Mouse (Mus musculus): ENCODE data around the gene Vwa1. TPM values are rescaled to one million over a fixed set of nuclear protein-coding genes. Genes with fewer than 3 reads are reported as not detected.

Vwa1 gene
- total and polyA plus RNA-seq, 3 experiments, result 0.13 to 1.8 (median 0.15) TPM

DNA sequence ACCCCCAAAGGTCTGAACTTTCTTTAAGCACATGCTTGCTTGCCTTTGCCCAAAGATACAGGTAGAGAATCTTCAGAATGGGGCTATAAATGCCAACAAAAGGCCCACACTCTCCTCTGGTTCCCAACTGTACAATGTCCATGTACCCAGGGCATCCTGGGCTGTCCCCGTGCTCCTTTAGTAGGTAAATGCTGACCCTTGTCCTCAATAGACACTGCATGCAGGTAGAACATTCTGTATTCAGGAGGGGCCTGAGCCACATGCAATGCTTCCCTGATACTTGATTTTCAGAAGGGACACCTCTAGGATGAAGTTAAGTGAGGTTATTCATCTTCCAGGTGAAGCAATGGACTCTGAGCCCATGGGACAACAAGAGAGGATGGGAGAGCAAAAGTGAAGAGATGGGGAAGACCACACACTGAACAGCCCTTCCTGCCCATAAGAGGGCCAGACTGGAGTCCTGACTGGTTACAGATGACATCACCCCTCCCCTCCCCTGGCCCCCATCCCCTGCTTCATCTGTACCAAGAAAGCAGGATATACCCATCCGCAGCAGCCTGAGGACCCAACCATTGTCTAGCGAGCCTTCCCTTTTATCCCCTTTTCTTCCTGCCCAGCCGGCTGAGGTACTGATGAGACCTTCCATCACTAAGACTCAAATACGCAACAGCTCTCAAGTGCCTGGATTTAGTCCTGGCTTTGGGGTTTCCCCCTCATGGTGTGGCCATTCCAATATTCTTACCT, 991 bp downstream of the Vwa1 start:
- in situ Hi-C loops (cut with MboI; ENCODE audit: low pct_ligation_motif_present, low pct_unique_long_range_greater_than_20kb, low sequenced_read_pairs), result no loop called here
- Histone ChIP-seq H3K4me2 (ENCODE audit: insufficient read depth, low read depth, poor library complexity, severe bottlenecking) (peak overlapping the region; percentile 79), H3K36me3 (replicated peaks in 1 of 2; ENCODE audit: control insufficient read depth in 1 of 2, insufficient read depth in 1 of 2, low read length in 1 of 2) (no peaks in the 10 kb centered on the region), H3K4me1 (ENCODE audit: control insufficient read depth in 1 of 2, insufficient read depth in 2 of 2) (peaks cover 21 to 50% of the 10 kb centered on the region in 2 experiments), H3K9me3 (replicated peaks; ENCODE audit: low read length) (no peaks in the 10 kb centered on the region), H3K9ac (ENCODE audit: insufficient read depth, low read depth) (no peak overlapping the region), H3K79me2 (replicated peaks; ENCODE audit: control insufficient read depth, extremely low read depth, insufficient read depth, poor library complexity, severe bottlenecking) (no peaks in the 10 kb centered on the region), H3K4me3 (replicated peaks in 1 of 3; ENCODE audit: low read depth in 2 of 3, low read length in 2 of 3, poor library complexity in 1 of 3) (no peak overlapping the region), H3K27ac (ENCODE audit: insufficient read depth, low read depth) (no peak overlapping the region), H3K27me3 (replicated peaks) (peaks cover 44% of the 10 kb centered on the region)
- dilution Hi-C loops (cut with MboI; ENCODE audit: extremely low pct_ligation_motif_present, extremely low pct_unique_long_range_greater_than_20kb, low sequenced_read_pairs), result no loop called here
- no peak for DNase-seq (ENCODE audit: extremely low read depth)
- TF ChIP-seq PAX5 (IDR thresholded peaks at IDR 0.05; ENCODE audit: low read length) (no peak), ZKSCAN1 (IDR thresholded peaks at IDR 0.05; ENCODE audit: borderline replicate concordance, low read depth, low read length) (no peak), ZNF384 (IDR thresholded peaks at IDR 0.05; ENCODE audit: low read depth, low read length) (no peak), ELF1 (IDR thresholded peaks at IDR 0.05; ENCODE audit: low read depth, low read length) (no peak), CTCF (conservative IDR thresholded peaks at IDR 0.05 in 1 of 2, IDR thresholded peaks at IDR 0.05 in 1 of 2; ENCODE audit: low read depth in 2 of 2, low read length in 2 of 2) (no peak), MAFK (IDR thresholded peaks at IDR 0.05; ENCODE audit: insufficient replicate concordance, low read length) (no peak)

DNA sequence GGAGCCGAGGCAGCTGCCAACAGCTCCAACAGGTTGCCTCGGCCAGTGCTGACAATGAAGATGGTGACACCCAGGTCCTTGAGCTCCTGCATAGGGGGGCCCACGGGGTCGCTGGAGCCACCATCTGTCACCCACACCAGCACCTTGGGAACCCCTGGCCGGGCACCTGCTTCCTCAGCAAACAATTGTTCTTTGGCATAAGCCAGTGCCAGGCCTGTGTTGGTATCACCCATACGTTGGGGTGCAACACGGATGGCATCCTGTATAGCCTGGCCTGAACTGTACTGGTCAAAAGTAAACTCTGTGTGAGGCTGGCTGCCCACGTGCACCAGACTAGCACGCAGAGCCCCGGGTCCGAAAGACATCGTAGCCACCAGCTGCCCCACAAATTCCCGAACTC, 1.7 kb downstream of the Vwa1 start:
- H3K36me3 ChIP-seq (replicated peaks in 1 of 2; ENCODE audit: control insufficient read depth in 1 of 2, insufficient read depth in 1 of 2, low read length in 1 of 2), result no peaks in the 10 kb centered on the region
- H3K9ac ChIP-seq (ENCODE audit: insufficient read depth, low read depth), result no peak overlapping the region
- peaks cover 44% of the 10 kb centered on the region for H3K27me3 ChIP-seq (replicated peaks)
- H3K4me3 ChIP-seq (replicated peaks in 1 of 3; ENCODE audit: low read depth in 2 of 3, low read length in 2 of 3, poor library complexity in 1 of 3), result no peak overlapping the region
- peaks cover 21 to 50% of the 10 kb centered on the region in 2 experiments for H3K4me1 ChIP-seq (ENCODE audit: control insufficient read depth in 1 of 2, insufficient read depth in 2 of 2)
- dilution Hi-C loops (cut with MboI; ENCODE audit: extremely low pct_ligation_motif_present, extremely low pct_unique_long_range_greater_than_20kb, low sequenced_read_pairs) (no loop called here), in situ Hi-C loops (cut with MboI; ENCODE audit: low pct_ligation_motif_present, low pct_unique_long_range_greater_than_20kb, low sequenced_read_pairs) (no loop called here)
- no peaks in the 10 kb centered on the region for H3K9me3 ChIP-seq (replicated peaks; ENCODE audit: low read length)
- TF ChIP-seq NRF1 (IDR thresholded peaks at IDR 0.05; ENCODE audit: low read depth, low read length) (no peak), EP300 (IDR thresholded peaks at IDR 0.05; ENCODE audit: low read length) (no peak), MAX (IDR thresholded peaks at IDR 0.05; ENCODE audit: low read length) (no peak)
- no peak overlapping the region for H3K27ac ChIP-seq (ENCODE audit: insufficient read depth, low read depth)
- no peak for DNase-seq (ENCODE audit: extremely low read depth)
- H3K4me2 ChIP-seq (ENCODE audit: insufficient read depth, low read depth, poor library complexity, severe bottlenecking), result no peak overlapping the region
- no peaks in the 10 kb centered on the region for H3K79me2 ChIP-seq (replicated peaks; ENCODE audit: control insufficient read depth, extremely low read depth, insufficient read depth, poor library complexity, severe bottlenecking)

DNA sequence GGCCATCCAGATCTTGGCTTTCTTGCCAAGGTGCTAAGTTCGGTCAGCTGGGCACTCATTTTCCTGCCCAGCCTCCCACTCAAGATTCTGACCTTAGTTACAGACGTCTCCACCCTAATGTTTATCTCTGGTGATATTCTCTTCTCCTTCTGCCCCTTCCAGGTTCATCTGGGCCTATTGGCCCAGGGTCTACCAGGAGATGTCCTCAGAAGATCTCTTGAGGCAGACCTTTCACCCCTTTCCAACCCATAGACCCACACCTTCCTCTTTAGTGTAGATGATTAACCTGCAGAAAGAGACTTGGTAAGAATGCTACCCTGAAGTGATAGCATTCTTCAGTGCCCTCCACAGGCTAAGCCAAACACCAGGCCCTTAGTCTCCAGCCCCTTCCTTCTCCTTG, 2.8 kb downstream of the Vwa1 start:
- Histone ChIP-seq H3K9me3 (replicated peaks; ENCODE audit: low read length) (no peaks in the 10 kb centered on the region), H3K79me2 (replicated peaks; ENCODE audit: control insufficient read depth, extremely low read depth, insufficient read depth, poor library complexity, severe bottlenecking) (no peaks in the 10 kb centered on the region), H3K9ac (ENCODE audit: insufficient read depth, low read depth) (no peak overlapping the region), H3K4me3 (replicated peaks in 1 of 3; ENCODE audit: low read depth in 2 of 3, low read length in 2 of 3, poor library complexity in 1 of 3) (no peak overlapping the region), H3K27ac (ENCODE audit: insufficient read depth, low read depth) (no peak overlapping the region), H3K27me3 (replicated peaks) (peaks cover 44% of the 10 kb centered on the region), H3K36me3 (replicated peaks in 1 of 2; ENCODE audit: control insufficient read depth in 1 of 2, insufficient read depth in 1 of 2, low read length in 1 of 2) (no peaks in the 10 kb centered on the region), H3K4me2 (ENCODE audit: insufficient read depth, low read depth, poor library complexity, severe bottlenecking) (no peak overlapping the region), H3K4me1 (ENCODE audit: control insufficient read depth in 1 of 2, insufficient read depth in 2 of 2) (peaks cover 21 to 45% of the 10 kb centered on the region in 2 experiments)
- TF ChIP-seq MYC (IDR thresholded peaks at IDR 0.05; ENCODE audit: low read depth, low read length), result no peak
- TF ChIP-seq MAZ (IDR thresholded peaks at IDR 0.05; ENCODE audit: low read depth, low read length), result no peak
- no peak for TF ChIP-seq CTCF (conservative IDR thresholded peaks at IDR 0.05 in 1 of 2, IDR thresholded peaks at IDR 0.05 in 1 of 2; ENCODE audit: low read depth in 2 of 2, low read length in 2 of 2)
- no peak for TF ChIP-seq MAFK (IDR thresholded peaks at IDR 0.05; ENCODE audit: insufficient replicate concordance, low read length)
- TF ChIP-seq GABPA (IDR thresholded peaks at IDR 0.05; ENCODE audit: insufficient replicate concordance, low read depth, low read length), result no peak
- no peak for TF ChIP-seq CHD2 (IDR thresholded peaks at IDR 0.05; ENCODE audit: low read length)
- no peak for TF ChIP-seq USF2 (conservative IDR thresholded peaks at IDR 0.05; ENCODE audit: low read depth, low read length)
- TF ChIP-seq NRF1 (IDR thresholded peaks at IDR 0.05; ENCODE audit: low read depth, low read length), result no peak
- no peak for TF ChIP-seq SIN3A (IDR thresholded peaks at IDR 0.05; ENCODE audit: low read length)
- TF ChIP-seq TCF12 (IDR thresholded peaks at IDR 0.05; ENCODE audit: low read depth, low read length), result no peak
- no peak for TF ChIP-seq ZC3H11A (IDR thresholded peaks at IDR 0.05; ENCODE audit: low read depth, low read length)
- TF ChIP-seq E2F4 (IDR thresholded peaks at IDR 0.05; ENCODE audit: insufficient replicate concordance, low read depth, low read length), result no peak
- in situ Hi-C loops (cut with MboI; ENCODE audit: low pct_ligation_motif_present, low pct_unique_long_range_greater_than_20kb, low sequenced_read_pairs) (no loop called here), dilution Hi-C loops (cut with MboI; ENCODE audit: extremely low pct_ligation_motif_present, extremely low pct_unique_long_range_greater_than_20kb, low sequenced_read_pairs) (no loop called here)
- DNase-seq (ENCODE audit: extremely low read depth), result no peak

All from CH12.LX (cell line).